Mouse (Mus musculus): ENCODE results near the gene Ccdc158. TPM values are rescaled to one million over a fixed set of nuclear protein-coding genes. Genes with fewer than 3 reads are reported as not detected.

Ccdc158 gene
- polyA plus RNA-seq, 1 experiment: 0.13 TPM

- 90% methylated on average over 14 of the region's 14 CpGs for WGBS
- no peaks in the 10 kb centered on the region for H3K4me1 ChIP-seq (ENCODE audit: control insufficient read depth, insufficient read depth, low read length)
- no peak for DNase-seq
- H3K27ac ChIP-seq (ENCODE audit: insufficient read depth, low read length): no peak overlapping the region
- no peak for TF ChIP-seq POLR2A (IDR thresholded peaks at IDR 0.05; ENCODE audit: borderline replicate concordance, insufficient read depth, low read length)
- TF ChIP-seq CTCF (IDR thresholded peaks at IDR 0.05; ENCODE audit: borderline replicate concordance, insufficient read depth, low read depth, low read length): no peak
- no peak overlapping the region for H3K4me3 ChIP-seq (replicated peaks; ENCODE audit: insufficient read depth, low read depth, low read length)
- H3K27me3 ChIP-seq (ENCODE audit: control insufficient read depth, insufficient read depth, low read length): no peaks in the 10 kb centered on the region
Observed at GRCm38 (mm10) chr5:92579559-92579958, 95.5 kb downstream of the Ccdc158 start.

GRCm38 (mm10) chr5:92571232-92571631 is 103.8 kb downstream of the Ccdc158 start:
- no peak for DNase-seq
- no peak overlapping the region for H3K4me3 ChIP-seq (replicated peaks; ENCODE audit: insufficient read depth, low read depth, low read length)
- no peaks in the 10 kb centered on the region for H3K27me3 ChIP-seq (ENCODE audit: control insufficient read depth, insufficient read depth, low read length)
- no peak overlapping the region for H3K27ac ChIP-seq (ENCODE audit: insufficient read depth, low read length)
- TF ChIP-seq POLR2A (IDR thresholded peaks at IDR 0.05; ENCODE audit: borderline replicate concordance, insufficient read depth, low read length) (no peak), CTCF (IDR thresholded peaks at IDR 0.05; ENCODE audit: borderline replicate concordance, insufficient read depth, low read depth, low read length) (no peak)
- H3K4me1 ChIP-seq (ENCODE audit: control insufficient read depth, insufficient read depth, low read length): no peaks in the 10 kb centered on the region
- 88% methylated on average over 4 of the region's 4 CpGs for WGBS

DNA sequence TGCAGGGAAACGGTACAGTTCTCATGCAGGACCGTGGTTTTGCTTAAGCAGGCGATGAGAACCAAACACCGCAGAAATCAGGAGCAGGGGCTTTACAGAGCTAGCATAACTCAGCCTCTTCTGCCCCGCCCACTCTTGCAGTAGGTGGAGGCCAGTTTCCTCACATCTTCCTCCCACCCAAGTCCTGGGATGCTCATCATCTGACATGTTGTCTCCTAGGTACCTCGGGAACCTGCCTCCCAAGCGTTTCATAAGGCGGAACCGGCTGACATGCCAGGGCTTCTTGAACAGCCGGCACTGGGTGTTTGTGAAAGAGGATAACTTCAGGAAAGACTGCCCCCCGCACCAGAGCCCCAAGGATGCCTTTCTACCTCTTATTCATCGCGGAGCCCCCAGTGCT is 113.1 kb downstream of the Ccdc158 start:
- TF ChIP-seq POLR2A (IDR thresholded peaks at IDR 0.05; ENCODE audit: borderline replicate concordance, insufficient read depth, low read length) (no peak), CTCF (IDR thresholded peaks at IDR 0.05; ENCODE audit: borderline replicate concordance, insufficient read depth, low read depth, low read length) (no peak)
- 70% methylated on average over 13 of the region's 13 CpGs for WGBS
- H3K27me3 ChIP-seq (ENCODE audit: control insufficient read depth, insufficient read depth, low read length): no peaks in the 10 kb centered on the region
- H3K4me3 ChIP-seq (replicated peaks; ENCODE audit: insufficient read depth, low read depth, low read length): no peak overlapping the region
- H3K27ac ChIP-seq (ENCODE audit: insufficient read depth, low read length): no peak overlapping the region
- DNase-seq: no peak
- no peaks in the 10 kb centered on the region for H3K4me1 ChIP-seq (ENCODE audit: control insufficient read depth, insufficient read depth, low read length)

DNA sequence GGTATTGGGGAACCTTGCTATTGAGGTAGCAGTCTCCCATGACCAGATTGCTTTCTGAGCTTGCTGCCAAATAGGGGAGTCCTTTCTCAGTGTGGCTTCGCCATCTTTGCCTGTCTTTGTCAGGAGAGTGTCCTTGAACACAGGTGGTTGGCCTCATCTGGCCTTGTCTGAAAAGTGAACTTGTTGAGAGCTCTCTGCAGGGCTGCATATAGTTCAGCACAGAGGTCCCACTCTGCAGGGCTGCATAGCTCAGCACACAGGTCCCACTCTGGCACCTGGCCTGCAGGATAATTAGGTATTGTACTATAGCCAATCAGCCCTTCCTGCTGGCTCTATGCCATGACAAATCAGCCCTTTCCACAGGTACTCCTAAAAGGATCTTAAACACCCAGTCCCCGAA is 114.9 kb downstream of the Ccdc158 start:
- Histone ChIP-seq H3K4me3 (replicated peaks; ENCODE audit: insufficient read depth, low read depth, low read length) (no peak overlapping the region), H3K4me1 (ENCODE audit: control insufficient read depth, insufficient read depth, low read length) (no peaks in the 10 kb centered on the region), H3K27me3 (ENCODE audit: control insufficient read depth, insufficient read depth, low read length) (no peaks in the 10 kb centered on the region), H3K27ac (ENCODE audit: insufficient read depth, low read length) (no peak overlapping the region)
- DNase-seq: peak in 1 of 2 experiments; percentile 10
- TF ChIP-seq POLR2A (IDR thresholded peaks at IDR 0.05; ENCODE audit: borderline replicate concordance, insufficient read depth, low read length) (no peak), CTCF (IDR thresholded peaks at IDR 0.05; ENCODE audit: borderline replicate concordance, insufficient read depth, low read depth, low read length) (no peak)
- 56% methylated on average over 2 of the region's 2 CpGs for WGBS

Other genes starting within 250 kb of the Ccdc158 start
- 33.0 and 36.9 TPM in 2 replicates for gene Nup54, start 240.1 kb downstream of the Ccdc158 start, polyA plus RNA-seq (2012; rRNA removed)
- gene Scarb2, start 168.4 kb downstream of the Ccdc158 start, polyA plus RNA-seq (2012; rRNA removed): 67.3 and 72.1 TPM in 2 replicates
- 0.31 and 0.78 TPM in 2 replicates for gene Fam47e, start 120.2 kb downstream of the Ccdc158 start, polyA plus RNA-seq (2012; rRNA removed)
- gene Stbd1, start 72.2 kb downstream of the Ccdc158 start, polyA plus RNA-seq (2012; rRNA removed): 0.87 and 0.95 TPM in 2 replicates
- gene Shroom3, start 8.2 kb upstream of the Ccdc158 start, polyA plus RNA-seq (2012; rRNA removed): 4.4 and 4.6 TPM in 2 replicates

Data from cerebellum, adult 2 months (tissue).